Mouse (Mus musculus) CH12.LX (cell line): Measurements from ENCODE around the gene Rnaseh2c. TPM values are rescaled to one million over a fixed set of nuclear protein-coding genes. Genes with fewer than 3 reads are reported as not detected.

ENCODE experiments used
- DNase-seq: peaks from one replicate; pipeline ENCODE4 v3.0.0-alpha.2; 2013; ENCODE audit errors: extremely low read depth
- H3K27ac ChIP-seq: 2 replicates; pipeline ENCODE4 v1.5.1; 2012; ENCODE audit warnings: low read depth, mild to moderate bottlenecking, control low read depth, moderate library complexity; ENCODE audit not compliant: insufficient read depth
- H3K27me3 ChIP-seq: replicated peaks from 2 replicates; pipeline ENCODE3; 2012; ENCODE audit warnings: inconsistent platforms
- H3K36me3 ChIP-seq, 2 experiments: replicated peaks in 1 of 2; 2 replicates each; pipeline versions ENCODE3 to v1.6.1; 2012; ENCODE audit warnings: inconsistent platforms in 1 of 2, low read length in 1 of 2, mild to moderate bottlenecking in 1 of 2, mixed read lengths in 1 of 2, moderate library complexity in 1 of 2; ENCODE audit not compliant: control insufficient read depth in 1 of 2, insufficient read depth in 1 of 2
- H3K4me1 ChIP-seq, 2 experiments: 2 replicates each; pipeline ENCODE4 v1.6.1; 2012; ENCODE audit warnings: inconsistent platforms in 1 of 2, moderate library complexity in 1 of 2; ENCODE audit not compliant: insufficient read depth in 2 of 2, control insufficient read depth in 1 of 2
- H3K4me2 ChIP-seq: 2 replicates; pipeline ENCODE4 v1.6.1; 2012; ENCODE audit warnings: low read depth, mild to moderate bottlenecking, control low read depth; ENCODE audit not compliant: poor library complexity, insufficient read depth, severe bottlenecking
- H3K4me3 ChIP-seq, 3 experiments: fragments of 150-350 bp in 1 of 3; sonication (generic) in 1 of 3; replicated peaks in 1 of 3; 2 replicates each; pipeline versions ENCODE3 to v1.5.1; 2011 to 2012; ENCODE audit warnings: low read depth in 2 of 3, low read length in 2 of 3, mild to moderate bottlenecking in 2 of 3, moderate library complexity in 2 of 3, control low read depth in 1 of 3, improper control_type of control experiment in 1 of 3, inconsistent platforms in 1 of 3, mixed read lengths in 1 of 3; ENCODE audit not compliant: poor library complexity in 1 of 3
- H3K79me2 ChIP-seq: replicated peaks from 2 replicates; pipeline ENCODE4 v1.6.1; 2012; ENCODE audit warnings: mild to moderate bottlenecking, moderate library complexity; ENCODE audit not compliant: control insufficient read depth, poor library complexity, insufficient read depth, severe bottlenecking; ENCODE audit errors: extremely low read depth
- H3K9ac ChIP-seq: 2 replicates; pipeline ENCODE4 v1.6.1; 2012; ENCODE audit warnings: low read depth, mild to moderate bottlenecking, control low read depth, moderate library complexity; ENCODE audit not compliant: insufficient read depth
- H3K9me3 ChIP-seq: replicated peaks from 2 replicates; pipeline ENCODE3; 2012; ENCODE audit warnings: low read length, inconsistent platforms, mixed read lengths
- BHLHE40 ChIP-seq: IDR thresholded peaks from 2 replicates; pipeline ENCODE4 v1.6.1; 2011; ENCODE audit warnings: mild to moderate bottlenecking, low read depth, low read length, improper control_type of control experiment
- CHD1 ChIP-seq: IDR thresholded peaks from 2 replicates; pipeline ENCODE4 v1.6.1; 2012; ENCODE audit warnings: low read depth, low read length, improper control_type of control experiment, inconsistent platforms
- ELF1 ChIP-seq: IDR thresholded peaks from 2 replicates; pipeline ENCODE4 v1.6.1; 2014; ENCODE audit warnings: low read depth, mild to moderate bottlenecking, inconsistent platforms, low read length, improper control_type of control experiment
- EP300 ChIP-seq: IDR thresholded peaks from 2 replicates; pipeline ENCODE4 v1.6.1; 2011; ENCODE audit warnings: low read length, improper control_type of control experiment
- ETS1 ChIP-seq: conservative IDR thresholded peaks from 2 replicates; pipeline ENCODE4 v1.6.1; 2012; ENCODE audit warnings: low read depth, mild to moderate bottlenecking, inconsistent platforms, low read length, improper control_type of control experiment, moderate library complexity
- HCFC1 ChIP-seq: IDR thresholded peaks from 2 replicates; pipeline ENCODE4 v1.6.1; 2012; ENCODE audit warnings: low read depth, mild to moderate bottlenecking, inconsistent platforms, low read length, improper control_type of control experiment
- IRF4 ChIP-seq: IDR thresholded peaks from 2 replicates; pipeline ENCODE4 v1.6.1; 2014; ENCODE audit warnings: low read depth, mild to moderate bottlenecking, inconsistent platforms, low read length, improper control_type of control experiment
- JUND ChIP-seq: conservative IDR thresholded peaks from 2 replicates; pipeline ENCODE4 v1.6.1; 2011; ENCODE audit warnings: low read depth, low read length, improper control_type of control experiment
- MAFK ChIP-seq: IDR thresholded peaks from 2 replicates; pipeline ENCODE4 v1.6.1; 2011; ENCODE audit warnings: low read length, improper control_type of control experiment; ENCODE audit not compliant: insufficient replicate concordance
- MAX ChIP-seq: IDR thresholded peaks from 2 replicates; pipeline ENCODE4 v1.6.1; 2011; ENCODE audit warnings: low read length, improper control_type of control experiment
- MXI1 ChIP-seq: IDR thresholded peaks from 2 replicates; pipeline ENCODE4 v1.6.1; 2011; ENCODE audit warnings: mild to moderate bottlenecking, low read depth, low read length, improper control_type of control experiment
- MYC ChIP-seq: IDR thresholded peaks from 2 replicates; pipeline ENCODE4 v1.6.1; 2011; ENCODE audit warnings: low read depth, mild to moderate bottlenecking, improper control_type of control experiment, low read length
- NELFE ChIP-seq: IDR thresholded peaks from 2 replicates; pipeline ENCODE4 v1.6.1; 2011; ENCODE audit warnings: low read depth, low read length, improper control_type of control experiment
- NRF1 ChIP-seq: IDR thresholded peaks from 2 replicates; pipeline ENCODE4 v1.6.1; 2014; ENCODE audit warnings: low read depth, mild to moderate bottlenecking, inconsistent platforms, low read length, improper control_type of control experiment, moderate library complexity
- PAX5 ChIP-seq: IDR thresholded peaks from 2 replicates; pipeline ENCODE4 v1.6.1; 2012; ENCODE audit warnings: low read length, inconsistent platforms, mixed read lengths
- POLR2AphosphoS2 ChIP-seq: IDR thresholded peaks from 2 replicates; pipeline ENCODE4 v1.6.1; 2011; ENCODE audit warnings: low read depth, low read length, improper control_type of control experiment
- RAD21 ChIP-seq: IDR thresholded peaks from 2 replicates; pipeline ENCODE4 v1.6.1; 2011; ENCODE audit warnings: low read depth, mild to moderate bottlenecking, low read length, improper control_type of control experiment, moderate library complexity
- RCOR1 ChIP-seq: conservative IDR thresholded peaks from 2 replicates; pipeline ENCODE4 v1.6.1; 2012; ENCODE audit warnings: low read depth, mild to moderate bottlenecking, inconsistent platforms, low read length, improper control_type of control experiment
- SMC3 ChIP-seq: IDR thresholded peaks from 2 replicates; pipeline ENCODE4 v1.6.1; 2011; ENCODE audit warnings: low read depth, low read length, improper control_type of control experiment
- TBP ChIP-seq: conservative IDR thresholded peaks from 2 replicates; pipeline ENCODE4 v1.6.1; 2011; ENCODE audit warnings: low read depth, low read length, improper control_type of control experiment
- UBTF ChIP-seq: IDR thresholded peaks from 2 replicates; pipeline ENCODE4 v1.6.1; 2012; ENCODE audit warnings: low read depth, mild to moderate bottlenecking, inconsistent platforms, low read length, improper control_type of control experiment, moderate library complexity
- USF2 ChIP-seq: conservative IDR thresholded peaks from 2 replicates; pipeline ENCODE4 v1.6.1; 2011; ENCODE audit warnings: low read depth, low read length, improper control_type of control experiment
- ZC3H11A ChIP-seq: IDR thresholded peaks from 2 replicates; pipeline ENCODE4 v1.6.1; 2012; ENCODE audit warnings: low read depth, mild to moderate bottlenecking, inconsistent platforms, low read length, improper control_type of control experiment
- ZKSCAN1 ChIP-seq: IDR thresholded peaks from 2 replicates; pipeline ENCODE4 v1.6.1; 2012; ENCODE audit warnings: low read depth, inconsistent platforms, low read length, improper control_type of control experiment, borderline replicate concordance
- ZMIZ1 ChIP-seq: IDR thresholded peaks from 2 replicates; pipeline ENCODE4 v1.6.1; 2012; ENCODE audit warnings: low read depth, mild to moderate bottlenecking, inconsistent platforms, low read length, improper control_type of control experiment
- dilution Hi-C: fragments of 300-500 bp; cut with MboI; formaldehyde crosslinking; loops from 2 replicates; pipeline ENCODE4 v1.14.3; 2020; ENCODE audit warnings: low sequenced_read_pairs; ENCODE audit not compliant: extremely low pct_unique_long_range_greater_than_20kb, extremely low pct_ligation_motif_present
- in situ Hi-C: fragments of 300-500 bp; cut with MboI; formaldehyde crosslinking; loops from 3 replicates; pipeline ENCODE4 v1.14.3; 2019; ENCODE audit warnings: low sequenced_read_pairs, low pct_ligation_motif_present, low pct_unique_long_range_greater_than_20kb, mixed read lengths
- polyA plus RNA-seq: library from polyadenylated mRNA; unstranded; fragments of >175 nt; gene quantifications from 2 replicates; pipeline ENCODE4 v1.2.1, GENCODE M21; 2012; ENCODE audit warnings: low read depth; ENCODE audit not compliant: insufficient read length
- total RNA-seq, 2 experiments: library from RNA; depleted of rRNA; stranded (reverse); fragments of 300-350 nt in 1 of 2; fragments of >200 nt in 1 of 2; gene quantifications; 2 replicates each; pipeline ENCODE4 v1.2.3; 2012 to 2014

The Rnaseh2c gene
- total and polyA plus RNA-seq, 3 experiments = 54.2 to 124 (median 79.0) TPM

DNA sequence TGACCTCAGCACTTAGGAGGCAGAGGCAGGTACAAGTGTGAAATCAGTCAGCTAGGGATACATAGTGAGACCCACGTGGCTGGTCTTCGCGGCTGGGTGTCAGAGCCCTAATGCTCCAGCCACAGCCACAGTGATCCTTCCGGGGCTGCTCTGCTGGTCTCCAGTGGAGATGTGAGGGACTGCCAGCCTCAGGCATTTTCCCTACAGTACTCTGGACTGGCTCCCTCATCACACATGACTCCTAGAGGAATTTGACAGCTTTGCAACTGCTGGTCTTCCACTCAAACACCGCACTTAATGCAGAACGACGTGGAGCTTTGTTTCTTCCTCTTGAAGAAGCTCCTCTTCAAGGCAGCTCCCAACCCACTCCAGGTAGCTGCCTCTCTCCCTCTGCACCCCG is 4.5 kb downstream of the Rnaseh2c start:
- Histone ChIP-seq H3K9ac (no peak overlapping the region), H3K4me3 (no peak overlapping the region), H3K27ac (no peak overlapping the region), H3K79me2 (peaks cover 14% of the 10 kb centered on the region), H3K4me1 (peaks cover 14 to 45% of the 10 kb centered on the region in 2 experiments), H3K4me2 (no peak overlapping the region), H3K9me3 (no peaks in the 10 kb centered on the region), H3K36me3 (peaks cover 55 to 62% of the 10 kb centered on the region in 2 experiments), H3K27me3 (no peaks in the 10 kb centered on the region)
- dilution Hi-C loops = no loop called here
- no peak for TF ChIP-seq POLR2AphosphoS2
- TF ChIP-seq TBP = no peak
- TF ChIP-seq MAFK = no peak
- no peak for TF ChIP-seq PAX5
- no peak for TF ChIP-seq EP300
- no peak for TF ChIP-seq SMC3
- no peak for TF ChIP-seq NELFE
- no peak for TF ChIP-seq NRF1
- no peak for TF ChIP-seq MYC
- no peak for TF ChIP-seq CHD1
- TF ChIP-seq BHLHE40 = no peak
- no peak for TF ChIP-seq ZC3H11A
- no peak for TF ChIP-seq MAX
- no peak for TF ChIP-seq UBTF
- TF ChIP-seq IRF4 = no peak
- no peak for TF ChIP-seq ZMIZ1
- in situ Hi-C loops = no loop called here
- no peak for DNase-seq

DNA sequence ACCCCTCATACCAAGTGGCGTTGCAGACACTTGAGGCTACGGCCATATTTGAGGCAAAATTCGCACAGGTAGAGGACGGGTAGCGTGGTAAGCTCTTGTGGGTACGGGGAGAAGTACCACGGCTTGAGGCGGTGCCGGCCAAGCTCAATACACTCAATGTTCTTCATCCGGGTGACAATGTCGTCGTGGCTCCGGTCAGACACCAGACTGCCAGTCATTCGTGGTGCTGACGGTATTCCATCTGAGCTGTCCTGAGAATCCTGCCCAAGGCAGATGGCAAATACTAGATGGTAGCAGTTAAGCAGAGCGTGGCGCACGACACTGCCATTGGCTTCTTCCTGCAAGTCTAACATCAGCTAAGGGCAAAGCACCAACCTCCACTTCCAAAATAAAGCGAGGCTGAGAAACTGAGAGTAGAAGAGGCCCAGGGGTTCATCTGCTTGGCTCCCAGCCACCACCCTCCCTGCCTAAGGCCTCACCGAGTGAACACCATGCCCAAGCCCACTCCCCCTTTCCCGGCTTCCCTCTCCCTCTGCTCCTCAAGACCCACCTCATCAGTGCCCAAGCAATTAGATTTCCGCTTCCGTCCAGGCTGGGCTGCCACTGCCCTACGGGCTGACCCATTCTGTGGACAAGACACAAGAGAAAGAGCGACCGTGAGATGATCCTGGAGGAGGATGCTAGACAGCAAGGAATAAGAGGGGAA is 6.2 kb downstream of the Rnaseh2c start:
- no peak overlapping the region for H3K9ac ChIP-seq
- H3K27ac ChIP-seq = no peak overlapping the region
- DNase-seq = no peak
- peaks cover 14 to 36% of the 10 kb centered on the region in 2 experiments for H3K4me1 ChIP-seq
- in situ Hi-C loops = no loop called here
- no peak overlapping the region for H3K4me3 ChIP-seq
- no peak overlapping the region for H3K4me2 ChIP-seq
- TF ChIP-seq ELF1 = no peak
- TF ChIP-seq ZKSCAN1 = no peak
- TF ChIP-seq ETS1 = no peak
- no peak for TF ChIP-seq MXI1
- no peak for TF ChIP-seq IRF4
- no peak for TF ChIP-seq RAD21
- no peak for TF ChIP-seq RCOR1
- TF ChIP-seq BHLHE40 = no peak
- no peak for TF ChIP-seq ZMIZ1
- no peak for TF ChIP-seq USF2
- TF ChIP-seq EP300 = no peak
- no peak for TF ChIP-seq HCFC1
- no peak for TF ChIP-seq PAX5
- no peak for TF ChIP-seq NRF1
- no peak for TF ChIP-seq JUND
- dilution Hi-C loops = no loop called here
- H3K27me3 ChIP-seq = no peaks in the 10 kb centered on the region
- H3K9me3 ChIP-seq = no peaks in the 10 kb centered on the region
- H3K36me3 ChIP-seq = peaks cover 55 to 62% of the 10 kb centered on the region in 2 experiments
- peaks cover 4% of the 10 kb centered on the region; the same call in 1 of the 2 replicates for H3K79me2 ChIP-seq
